Mouse (Mus musculus): ENCODE results near the gene Ndc1.

Ndc1 gene

GRCm38 (mm10) chr4:107443621-107444020, 76.0 kb downstream of the Ndc1 start:
- DNase-seq = no peak

- no peak for DNase-seq
Observed at GRCm38 (mm10) chr4:107448481-107448880, 80.9 kb downstream of the Ndc1 start.

- peak in 1 of 2 experiments; percentile 67 for DNase-seq
Observed at GRCm38 (mm10) chr4:107449519-107449918, 81.9 kb downstream of the Ndc1 start.

- DNase-seq = no peak
Observed at GRCm38 (mm10) chr4:107452266-107453015, 84.9 kb downstream of the Ndc1 start.

- DNase-seq = peak; percentile 91 to 95
Observed at GRCm38 (mm10) chr4:107453141-107453984, 85.8 kb downstream of the Ndc1 start.

- DNase-seq = no peak
Observed at GRCm38 (mm10) chr4:107457602-107458001, 90.0 kb downstream of the Ndc1 start.

- no peak for DNase-seq
Observed at GRCm38 (mm10) chr4:107458907-107459306, 91.3 kb downstream of the Ndc1 start.

GRCm38 (mm10) chr4:107459461-107459860, 91.9 kb downstream of the Ndc1 start:
- DNase-seq = peak; percentile 39 to 63

- DNase-seq = no peak
Observed at GRCm38 (mm10) chr4:107460468-107460867, 92.9 kb downstream of the Ndc1 start.
